Mouse (Mus musculus) hindbrain, embryonic 12.5 days (tissue): Measurements from ENCODE around the gene Duxbl1. TPM values are rescaled to one million over a fixed set of nuclear protein-coding genes. Genes with fewer than 3 reads are reported as not detected.
"Not testable (repeated sequence)": the region's sequence is repeated elsewhere in the genome, so short reads cannot be mapped to it uniquely, and the experiment has no call there.

ENCODE experiments used
- ATAC-seq: fragments of 200-750 bp; cut with Nextera tagmentation; 2 replicates; pipeline ENCODE4 v1.8.0; 2017; ENCODE audit warnings: moderate TSS enrichment; ENCODE audit not compliant: low FRiP score
- H3K27ac ChIP-seq: fragments of 300-500 bp; sonication (generic); 2 replicates; pipeline ENCODE4 v1.5.1; 2016; ENCODE audit warnings: mild to moderate bottlenecking
- H3K27me3 ChIP-seq: fragments of 300-500 bp; sonication (generic); 2 replicates; pipeline ENCODE4 v1.6.1; 2016; ENCODE audit warnings: mild to moderate bottlenecking
- H3K36me3 ChIP-seq: fragments of 300-500 bp; sonication (generic); 2 replicates; pipeline ENCODE4 v1.6.1; 2016; ENCODE audit warnings: mild to moderate bottlenecking
- H3K4me1 ChIP-seq: fragments of 300-500 bp; sonication (generic); 2 replicates; pipeline ENCODE4 v1.6.1; 2016
- H3K4me2 ChIP-seq: fragments of 300-500 bp; sonication (generic); replicated peaks from 2 replicates; pipeline ENCODE4 v1.6.1; 2016; ENCODE audit warnings: mild to moderate bottlenecking
- H3K4me3 ChIP-seq: fragments of 300-500 bp; sonication (generic); 2 replicates; pipeline ENCODE4 v1.5.1; 2016; ENCODE audit warnings: mild to moderate bottlenecking
- H3K9ac ChIP-seq: fragments of 300-500 bp; sonication (generic); 2 replicates; pipeline ENCODE4 v1.6.1; 2016; ENCODE audit warnings: mild to moderate bottlenecking, moderate library complexity
- H3K9me3 ChIP-seq: fragments of 300-500 bp; sonication (generic); replicated peaks from 2 replicates; pipeline ENCODE4 v1.6.1; 2016; ENCODE audit warnings: mild to moderate bottlenecking
- WGBS: fragments of 180-500 bp; shearing (Covaris S2); methylation state at CpG from one replicate; pipeline ENCODE4 v1.1.7; 2016; 5-methylcytosine and 5-hydroxymethylcytosine counted together
- polyA plus RNA-seq: library from polyadenylated mRNA; unstranded; fragments of >200 nt; fragmentation: Nextera tagmentation; extraction: Ambion mirVana; gene quantifications from 2 replicates; pipeline ENCODE4 v1.2.1, GENCODE M21; 2016

The Duxbl1 gene
- 5.4 and 5.8 TPM in 2 replicates for polyA plus RNA-seq

- not testable (repeated sequence) for H3K9me3 ChIP-seq, H3K9ac ChIP-seq, H3K4me1 ChIP-seq, H3K27me3 ChIP-seq, H3K36me3 ChIP-seq
- no CpG with 5 or more reads among the region's 25 CpGs for WGBS
- peak within 1 kb of the TSS; percentile 22; the same call in 1 of the 2 replicates for H3K4me3 ChIP-seq
- H3K27ac ChIP-seq: peak within 1 kb of the TSS; percentile 91
- peak within 1 kb of the TSS; percentile 38 for H3K4me2 ChIP-seq
- peak; percentile 92 for ATAC-seq
These were observed at the start of gene Duxbl1 for GRCm38 (mm10) chr14:25978371-25979241. Gene Duxbl1, plus strand, starts transcription at chr14:25978577.

DNA sequence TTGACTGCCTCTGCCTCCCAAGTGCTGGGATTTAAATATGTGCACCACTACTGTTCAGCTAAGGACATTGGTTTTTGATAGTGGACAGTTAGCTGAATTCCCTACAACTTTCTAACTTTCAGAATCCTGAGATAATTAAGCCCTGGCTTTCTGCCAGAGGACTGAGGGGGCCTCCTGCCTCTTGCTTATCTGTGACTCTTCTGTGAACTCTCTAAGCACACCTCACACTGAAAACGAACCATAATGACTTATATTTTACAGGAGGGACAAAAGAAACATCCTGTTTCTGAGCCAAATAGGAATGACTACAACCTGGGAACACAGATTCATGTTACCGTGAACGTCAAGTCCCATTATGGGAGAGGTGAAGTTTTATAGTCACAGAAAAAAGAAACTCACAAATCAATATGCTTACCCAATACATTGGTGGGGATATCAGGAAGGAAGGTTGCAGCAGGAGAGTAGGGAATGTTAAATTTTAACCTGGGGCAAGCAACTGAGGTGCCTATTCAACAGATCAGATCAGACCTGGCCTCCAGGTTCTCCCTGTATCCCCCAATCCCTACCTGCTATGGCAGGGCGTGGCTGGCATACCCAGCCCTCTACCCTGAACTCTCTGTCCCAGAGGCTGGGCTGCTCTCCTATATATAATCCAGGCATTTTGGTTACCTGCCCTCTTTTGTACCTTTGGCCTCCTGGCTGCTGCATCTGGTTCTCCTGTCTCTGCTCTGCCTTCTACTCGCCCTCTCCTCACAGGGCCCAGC lies 41.3 kb upstream of the Duxbl1 start:
- WGBS: no CpG with 5 or more reads among the region's 5 CpGs
- not testable (repeated sequence) for H3K27me3 ChIP-seq, H3K4me1 ChIP-seq, H3K9me3 ChIP-seq, H3K9ac ChIP-seq, H3K4me2 ChIP-seq, H3K4me3 ChIP-seq, H3K27ac ChIP-seq, ATAC-seq, H3K36me3 ChIP-seq

DNA sequence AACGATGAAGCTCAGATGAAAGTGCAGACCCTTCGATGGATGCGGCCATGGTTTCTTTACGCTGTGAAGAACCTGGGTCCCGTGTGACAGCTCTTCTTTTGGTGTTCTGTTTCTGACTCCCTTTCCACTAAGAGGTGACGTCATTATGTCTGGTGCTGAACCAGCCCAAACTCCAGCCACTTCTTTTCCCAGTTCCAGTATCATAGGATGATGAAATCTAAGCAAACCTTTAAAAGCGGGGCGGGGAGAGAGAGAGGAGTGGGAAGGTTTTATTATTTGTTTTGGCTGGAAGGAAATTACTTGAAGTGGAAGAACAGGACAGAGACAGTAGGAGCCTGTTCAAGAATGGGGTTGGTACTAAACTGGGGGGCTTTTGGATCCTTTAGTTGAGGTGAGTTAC lies 40.4 kb upstream of the Duxbl1 start, which contains the start of gene Cphx1:
TSS of gene Cphx1 (plus strand) at position 301 of the 400 bp plus-strand sequence.
- not testable (repeated sequence) for H3K27ac ChIP-seq, H3K36me3 ChIP-seq, H3K9me3 ChIP-seq, H3K4me2 ChIP-seq, H3K4me3 ChIP-seq, H3K27me3 ChIP-seq, ATAC-seq, H3K9ac ChIP-seq, H3K4me1 ChIP-seq
- WGBS: no CpG with 5 or more reads among the region's 8 CpGs

DNA sequence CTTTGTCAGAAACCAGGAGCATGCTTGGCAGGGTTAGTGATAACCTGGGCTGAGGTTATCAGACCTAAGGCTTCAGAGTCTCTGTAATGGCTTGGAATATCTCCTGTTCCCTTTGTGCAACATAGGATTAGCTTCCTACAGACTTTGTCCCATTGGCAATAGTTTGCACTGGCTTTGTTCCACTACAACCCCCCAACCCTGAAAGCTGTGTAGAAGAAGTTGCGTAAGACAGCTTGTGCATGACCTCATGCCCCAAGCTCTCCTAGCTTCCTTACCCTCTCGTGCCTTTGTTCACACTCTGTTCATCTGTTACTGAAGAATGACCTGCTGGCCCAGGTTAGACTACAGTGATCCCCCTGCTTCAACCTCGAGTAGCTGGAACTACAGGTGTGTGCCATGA lies 20.5 kb upstream of the Duxbl1 start:
- H3K9me3 ChIP-seq: not testable (repeated sequence)

DNA sequence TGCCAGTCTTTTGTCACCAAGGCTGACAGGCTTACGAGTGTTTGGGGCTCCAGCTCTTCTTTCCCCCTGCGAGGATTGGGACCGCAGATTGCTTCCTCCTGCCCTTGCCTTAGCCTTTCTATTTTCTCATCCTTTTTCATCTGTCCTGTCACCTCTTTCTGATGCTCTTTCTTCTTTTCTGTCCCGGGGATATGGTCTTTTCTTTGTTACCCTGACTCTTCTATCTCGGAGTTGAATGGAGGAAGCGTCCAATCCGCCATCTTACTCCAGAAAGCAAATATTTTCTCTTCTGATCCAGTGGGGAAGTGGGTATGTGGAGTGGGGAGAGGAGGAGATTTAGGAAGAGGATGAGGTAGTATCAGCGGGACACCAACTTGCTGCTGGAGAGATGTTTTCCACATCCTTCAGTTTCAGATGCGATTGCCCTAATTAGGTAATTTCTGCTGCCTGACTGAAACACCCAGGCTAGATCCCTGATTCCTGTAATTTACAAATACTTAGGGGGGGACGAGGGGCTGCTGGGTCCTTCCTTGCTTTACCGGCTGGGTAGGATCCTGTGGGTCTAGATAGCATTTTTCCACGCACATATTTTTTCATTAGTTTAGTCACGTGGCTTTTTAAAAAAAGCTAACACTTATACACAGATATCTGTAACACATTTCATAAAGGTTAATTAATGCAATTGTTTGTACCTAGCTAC lies 1.0 kb downstream of the Duxbl1 start:
- not testable (repeated sequence) for H3K9ac ChIP-seq
- H3K4me2 ChIP-seq: peak overlapping the region; percentile 38

More for the DNA sequence above, 20.5 kb upstream of the Duxbl1 start:
- not testable (repeated sequence) for H3K4me1 ChIP-seq, H3K4me2 ChIP-seq, H3K27me3 ChIP-seq, ATAC-seq, H3K9ac ChIP-seq, H3K4me3 ChIP-seq, H3K27ac ChIP-seq, H3K36me3 ChIP-seq
- WGBS: no CpG with 5 or more reads among the region's 3 CpGs

DNA sequence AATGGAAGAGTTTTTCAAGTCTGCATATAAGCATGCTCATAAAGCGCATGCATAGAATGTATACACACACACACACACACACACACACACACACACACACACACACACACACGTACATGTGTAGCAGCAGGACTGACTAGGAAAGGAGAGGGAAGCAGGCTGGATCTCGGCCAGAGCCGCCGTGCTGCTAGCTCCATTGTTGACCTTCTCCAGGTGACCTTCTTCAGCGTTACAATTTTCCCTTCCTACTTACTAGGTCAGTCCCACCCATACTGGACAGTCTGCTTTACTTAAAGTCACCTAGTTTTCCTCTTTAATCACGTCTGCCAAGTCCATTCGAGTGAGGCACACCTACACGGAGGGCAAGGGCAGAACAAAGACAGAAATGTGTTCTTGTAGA lies 3.5 kb downstream of the Duxbl1 start:
- H3K9ac ChIP-seq, H3K36me3 ChIP-seq, ATAC-seq, H3K4me2 ChIP-seq, H3K9me3 ChIP-seq, H3K27ac ChIP-seq, H3K4me3 ChIP-seq, H3K4me1 ChIP-seq, H3K27me3 ChIP-seq: not testable (repeated sequence)
- 69% methylated on average over 5 of the region's 9 CpGs for WGBS

More for the DNA sequence above, 1.0 kb downstream of the Duxbl1 start:
- H3K36me3 ChIP-seq, H3K4me1 ChIP-seq, H3K27me3 ChIP-seq, H3K9me3 ChIP-seq: not testable (repeated sequence)
- peak overlapping the region; percentile 91 for H3K27ac ChIP-seq
- peak overlapping the region; percentile 22; the same call in 1 of the 2 replicates for H3K4me3 ChIP-seq
- 3% methylated on average over 8 of the region's 13 CpGs for WGBS
- ATAC-seq: peak; percentile 48

- H3K27me3 ChIP-seq, H3K4me1 ChIP-seq, H3K9me3 ChIP-seq, ATAC-seq, H3K36me3 ChIP-seq, H3K4me2 ChIP-seq, H3K9ac ChIP-seq, H3K4me3 ChIP-seq, H3K27ac ChIP-seq: not testable (repeated sequence)
- WGBS: no CpG with 5 or more reads among the region's 2 CpGs
These were observed 29.1 kb downstream of the Duxbl1 start for GRCm38 (mm10) chr14:26007462-26007861.

- not testable (repeated sequence) for ATAC-seq, H3K4me3 ChIP-seq, H3K9ac ChIP-seq, H3K4me2 ChIP-seq, H3K36me3 ChIP-seq, H3K4me1 ChIP-seq, H3K27me3 ChIP-seq, H3K27ac ChIP-seq, H3K9me3 ChIP-seq
- WGBS: no CpG with 5 or more reads among the region's 7 CpGs
These were observed 38.0 kb downstream of the Duxbl1 start for GRCm38 (mm10) chr14:26016414-26016813.

DNA sequence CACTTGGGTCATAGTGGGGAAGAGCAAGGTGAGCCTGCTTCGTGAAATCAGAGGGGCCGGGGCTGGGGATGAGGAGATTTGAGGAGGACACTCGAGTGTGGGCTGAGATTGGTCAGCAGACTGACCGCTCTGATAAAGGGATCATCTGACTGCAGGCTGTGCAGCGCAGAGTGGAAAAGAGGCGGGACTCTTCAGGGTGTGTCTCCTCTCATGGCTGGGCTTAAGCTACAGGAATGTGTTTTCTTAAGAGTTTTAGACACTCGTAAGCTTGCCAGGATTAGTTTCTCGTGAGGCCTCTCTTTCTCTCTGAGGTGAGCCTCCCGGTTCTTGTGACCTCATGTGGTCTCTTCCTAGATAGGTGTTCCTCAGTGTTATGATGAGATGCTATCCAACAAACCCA lies 43.2 kb downstream of the Duxbl1 start:
- ATAC-seq, H3K9me3 ChIP-seq, H3K36me3 ChIP-seq, H3K4me1 ChIP-seq, H3K27me3 ChIP-seq, H3K4me3 ChIP-seq, H3K27ac ChIP-seq, H3K9ac ChIP-seq, H3K4me2 ChIP-seq: not testable (repeated sequence)
- WGBS: no CpG with 5 or more reads among the region's 9 CpGs

GRCm38 (mm10) chr14:26022831-26023230 lies 44.5 kb downstream of the Duxbl1 start:
- H3K9me3 ChIP-seq, H3K27me3 ChIP-seq, H3K27ac ChIP-seq, H3K4me2 ChIP-seq, ATAC-seq, H3K36me3 ChIP-seq, H3K4me1 ChIP-seq, H3K9ac ChIP-seq, H3K4me3 ChIP-seq: not testable (repeated sequence)
- WGBS: no CpG with 5 or more reads among the region's 6 CpGs

GRCm38 (mm10) chr14:26025653-26026052 lies 47.3 kb downstream of the Duxbl1 start:
- no CpG with 5 or more reads among the region's 12 CpGs for WGBS
- H3K4me3 ChIP-seq, H3K4me1 ChIP-seq, H3K36me3 ChIP-seq, H3K9me3 ChIP-seq, H3K27me3 ChIP-seq, H3K27ac ChIP-seq, ATAC-seq, H3K9ac ChIP-seq, H3K4me2 ChIP-seq: not testable (repeated sequence)

DNA sequence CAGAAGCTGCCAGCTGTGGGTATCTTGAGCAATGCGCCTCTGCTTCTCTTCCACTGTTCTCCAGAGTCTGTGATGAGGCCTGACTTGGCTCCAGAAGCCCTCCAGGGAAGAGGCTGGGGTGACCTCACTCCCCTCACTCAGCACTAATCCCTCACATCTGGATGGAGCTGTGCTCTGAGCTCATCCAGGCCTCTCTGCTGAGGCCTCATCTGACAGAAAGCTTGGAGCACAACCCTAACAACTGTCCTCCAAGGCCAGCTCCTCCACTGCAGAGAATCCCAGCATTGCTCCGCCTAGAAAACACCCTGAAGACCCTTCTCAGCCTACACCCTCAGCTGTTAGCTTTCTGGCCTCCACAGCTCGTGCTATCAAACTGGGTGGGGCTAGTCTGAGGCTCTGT lies 56.0 kb downstream of the Duxbl1 start:
- not testable (repeated sequence) for H3K9me3 ChIP-seq, H3K27me3 ChIP-seq, H3K36me3 ChIP-seq, H3K9ac ChIP-seq, H3K4me1 ChIP-seq, H3K27ac ChIP-seq, H3K4me3 ChIP-seq, ATAC-seq, H3K4me2 ChIP-seq
- no CpG with 5 or more reads among the region's 3 CpGs for WGBS
